Mouse (Mus musculus) heart, embryonic 16.5 days (tissue): Measurements from ENCODE around the gene Nog. TPM values are rescaled to one million over a fixed set of nuclear protein-coding genes. Genes with fewer than 3 reads are reported as not detected.

Experiments used
- ATAC-seq: fragments of 200-750 bp; cut with Nextera tagmentation; replicated peaks from 2 replicates; pipeline ENCODE4 v1.8.0; 2017; ENCODE audit warnings: moderate number of reproducible peaks; ENCODE audit not compliant: insufficient read depth, low FRiP score; ENCODE audit errors: extremely low read depth
- H3K27ac ChIP-seq: fragments of 300-500 bp; sonication (generic); 2 replicates; pipeline ENCODE4 v1.5.1; 2014; ENCODE audit warnings: mild to moderate bottlenecking, low read length, control low read depth, moderate library complexity
- H3K27me3 ChIP-seq: fragments of 300-500 bp; sonication (generic); 2 replicates; pipeline ENCODE4 v1.6.1; 2014; ENCODE audit warnings: low read length, mixed read lengths; ENCODE audit not compliant: control insufficient read depth, insufficient read depth
- H3K36me3 ChIP-seq: fragments of 300-500 bp; sonication (generic); 2 replicates; pipeline ENCODE4 v1.6.1; 2014; ENCODE audit not compliant: control insufficient read depth, insufficient read depth
- H3K4me1 ChIP-seq: fragments of 300-500 bp; sonication (generic); 2 replicates; pipeline ENCODE4 v1.6.1; 2014; ENCODE audit warnings: low read length, mixed read lengths; ENCODE audit not compliant: control insufficient read depth, insufficient read depth
- H3K4me2 ChIP-seq: fragments of 300-500 bp; sonication (generic); 2 replicates; pipeline ENCODE4 v1.6.1; 2014; ENCODE audit warnings: low read depth, mild to moderate bottlenecking, control low read depth, low read length
- H3K4me3 ChIP-seq: fragments of 300-500 bp; sonication (generic); 2 replicates; pipeline ENCODE4 v1.5.1; 2014; ENCODE audit warnings: mild to moderate bottlenecking, control low read depth, low read length
- H3K9ac ChIP-seq: fragments of 300-500 bp; sonication (generic); 2 replicates; pipeline ENCODE4 v1.6.1; 2014; ENCODE audit warnings: low read length, control low read depth
- H3K9me3 ChIP-seq: fragments of 300-500 bp; sonication (generic); replicated peaks from 2 replicates; pipeline ENCODE4 v1.6.1; 2016; ENCODE audit warnings: low read length; ENCODE audit not compliant: control insufficient read depth
- WGBS: fragments of 180-500 bp; shearing (Covaris S2); extraction: QIAGEN DNeasy Blood & Tissue Kit; methylation state at CpG from one replicate; pipeline ENCODE4 v1.1.7; 2014; 5-methylcytosine and 5-hydroxymethylcytosine counted together
- polyA plus RNA-seq: library from polyadenylated mRNA; unstranded; fragments of >200 nt; fragmentation: Nextera tagmentation; extraction: Ambion mirVana; gene quantifications from 2 replicates; pipeline ENCODE4 v1.2.1, GENCODE M21; 2015

The Nog gene
- polyA plus RNA-seq, 1 experiment from 2014 or later, result 0.32 TPM

DNA sequence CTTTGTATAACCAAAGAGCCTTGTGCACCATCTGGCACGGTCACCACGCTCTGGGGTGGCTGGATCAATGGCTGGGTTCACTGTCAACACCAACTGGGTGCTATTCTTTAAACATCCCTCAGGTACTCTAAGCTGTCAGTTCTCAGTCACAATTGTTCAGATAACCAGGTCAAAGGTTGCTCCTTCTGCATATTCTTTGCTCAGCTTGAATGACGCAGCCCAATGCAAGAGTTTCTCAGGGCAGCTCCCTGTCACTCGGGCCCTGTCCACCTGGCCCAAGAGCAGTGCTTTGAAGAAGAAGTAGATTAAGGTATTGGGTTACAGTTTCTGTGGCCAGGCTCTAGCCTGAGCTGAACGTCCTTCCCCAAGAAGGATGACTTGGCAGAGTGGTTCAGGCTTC, 12.2 kb upstream of the Nog start:
- Histone ChIP-seq H3K4me1 (peaks cover 17% of the 10 kb centered on the region), H3K27ac (no peak overlapping the region), H3K4me3 (no peak overlapping the region), H3K9me3 (no peaks in the 10 kb centered on the region), H3K27me3 (no peaks in the 10 kb centered on the region), H3K4me2 (no peak overlapping the region), H3K36me3 (no peaks in the 10 kb centered on the region), H3K9ac (no peak overlapping the region)
- 38% methylated on average over 5 of the region's 5 CpGs for WGBS
- ATAC-seq, result no peak

- Histone ChIP-seq H3K27ac (no peak overlapping the region), H3K9me3 (no peaks in the 10 kb centered on the region), H3K4me2 (no peak overlapping the region), H3K27me3 (0 out of 2 replicates have a peak, but pooled peaks cover 3% of the 10 kb centered on the region), H3K4me3 (no peak overlapping the region), H3K36me3 (no peaks in the 10 kb centered on the region), H3K4me1 (peaks cover 3% of the 10 kb centered on the region; the same call in 1 of the 2 replicates), H3K9ac (no peak overlapping the region)
- no peak for ATAC-seq
- WGBS, result 53% methylated on average over 3 of the region's 3 CpGs
Observed at GRCm38 (mm10) chr11:89312378-89312777, 10.2 kb upstream of the Nog start.

- WGBS, result 70% methylated on average over 11 of the region's 11 CpGs
- Histone ChIP-seq H3K4me3 (no peak overlapping the region), H3K9me3 (no peaks in the 10 kb centered on the region), H3K27me3 (0 out of 2 replicates have a peak, but pooled peaks cover 3% of the 10 kb centered on the region), H3K27ac (no peak overlapping the region), H3K9ac (no peak overlapping the region), H3K4me1 (no peaks in the 10 kb centered on the region), H3K4me2 (no peak overlapping the region), H3K36me3 (no peaks in the 10 kb centered on the region)
- no peak for ATAC-seq
Observed at GRCm38 (mm10) chr11:89310217-89310616, 8.1 kb upstream of the Nog start.

DNA sequence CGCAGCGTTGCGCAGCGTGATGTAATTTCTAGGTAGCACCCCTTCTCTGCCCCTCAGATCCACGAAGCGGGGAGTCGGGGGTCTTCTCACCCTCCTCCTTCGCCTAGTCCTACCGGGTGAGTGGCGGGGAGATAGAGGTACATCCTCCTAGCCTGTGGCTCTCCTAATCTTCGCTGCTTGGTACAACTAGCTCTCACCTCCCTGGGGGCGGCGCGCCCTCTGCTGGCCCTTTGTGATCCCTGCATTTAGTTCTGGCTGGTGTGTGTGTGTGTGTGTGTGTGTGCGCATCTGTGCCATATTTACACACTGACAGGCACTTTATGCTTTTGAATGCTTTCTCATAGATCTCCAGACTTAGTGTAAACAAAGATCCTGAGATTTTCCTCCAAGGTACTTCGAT, 1.3 kb upstream of the Nog start:
- Histone ChIP-seq H3K9ac (no peak overlapping the region), H3K27ac (no peak overlapping the region)
- peak; percentile 52 for ATAC-seq

GRCm38 (mm10) chr11:89302816-89303180, 666 bp upstream of the Nog start:
- no peaks in the 10 kb centered on the region for H3K36me3 ChIP-seq
- H3K4me2 ChIP-seq, result peak overlapping the region; percentile 91
- H3K27ac ChIP-seq, result peak overlapping the region; percentile 5; the same call in 1 of the 2 replicates
- H3K9ac ChIP-seq, result peak overlapping the region; percentile 71
- H3K27me3 ChIP-seq, result peaks cover 15% of the 10 kb centered on the region
- H3K9me3 ChIP-seq, result no peaks in the 10 kb centered on the region
- 0% methylated on average over 11 of the region's 29 CpGs for WGBS
- ATAC-seq, result peak; percentile 74
- peak overlapping the region; percentile 71 for H3K4me3 ChIP-seq
- H3K4me1 ChIP-seq, result peaks cover 13% of the 10 kb centered on the region

More for the DNA sequence above, 1.3 kb upstream of the Nog start:
- 2% methylated on average over 16 of the region's 16 CpGs for WGBS
- Histone ChIP-seq H3K4me1 (peaks cover 10% of the 10 kb centered on the region), H3K4me2 (peak overlapping the region; percentile 91), H3K4me3 (peak overlapping the region; percentile 71), H3K36me3 (no peaks in the 10 kb centered on the region), H3K27me3 (peaks cover 16% of the 10 kb centered on the region), H3K9me3 (no peaks in the 10 kb centered on the region)

DNA sequence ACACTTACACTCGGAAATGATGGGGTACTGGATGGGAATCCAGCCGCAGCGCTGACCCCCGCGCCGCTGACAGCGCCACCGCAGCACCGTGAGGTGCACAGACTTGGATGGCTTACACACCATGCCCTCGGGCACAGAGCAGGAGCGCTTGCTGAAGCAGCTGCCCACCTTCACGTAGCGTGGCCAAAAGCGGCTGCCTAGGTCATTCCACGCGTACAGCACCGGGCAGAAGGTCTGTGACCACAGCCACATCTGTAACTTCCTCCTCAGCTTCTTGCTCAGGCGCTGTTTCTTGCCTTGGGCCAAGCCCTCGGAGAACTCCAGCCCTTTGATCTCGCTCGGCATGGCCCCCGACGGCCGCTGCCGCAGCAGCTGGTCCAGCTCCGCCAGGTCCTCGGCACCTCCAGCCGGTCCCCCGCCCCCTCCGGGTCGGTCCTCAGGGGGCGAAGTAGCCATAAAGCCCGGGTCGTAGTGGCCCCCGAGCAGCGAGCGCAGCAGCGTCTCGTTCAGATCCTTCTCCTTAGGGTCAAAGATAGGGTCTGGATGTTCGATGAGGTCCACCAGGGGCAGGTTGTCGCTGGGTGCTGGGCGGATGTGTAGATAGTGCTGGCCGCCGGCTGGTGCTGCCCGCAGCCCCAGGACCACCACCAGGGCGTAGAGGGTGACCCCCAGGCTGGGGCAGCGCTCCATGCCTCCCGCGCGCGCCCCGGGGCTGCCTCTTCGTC, 639 bp downstream of the Nog start:
- WGBS, result under 1% methylated on average over 53 of the region's 53 CpGs
- H3K27me3 ChIP-seq, result peaks cover 15% of the 10 kb centered on the region
- no peaks in the 10 kb centered on the region for H3K9me3 ChIP-seq
- peak overlapping the region; percentile 71 for H3K9ac ChIP-seq
- H3K4me3 ChIP-seq, result peak overlapping the region; percentile 71
- ATAC-seq, result no peak
- H3K4me1 ChIP-seq, result peaks cover 18% of the 10 kb centered on the region
- H3K4me2 ChIP-seq, result peak overlapping the region; percentile 91
- H3K36me3 ChIP-seq, result no peaks in the 10 kb centered on the region
- H3K27ac ChIP-seq, result peak overlapping the region; percentile 5

DNA sequence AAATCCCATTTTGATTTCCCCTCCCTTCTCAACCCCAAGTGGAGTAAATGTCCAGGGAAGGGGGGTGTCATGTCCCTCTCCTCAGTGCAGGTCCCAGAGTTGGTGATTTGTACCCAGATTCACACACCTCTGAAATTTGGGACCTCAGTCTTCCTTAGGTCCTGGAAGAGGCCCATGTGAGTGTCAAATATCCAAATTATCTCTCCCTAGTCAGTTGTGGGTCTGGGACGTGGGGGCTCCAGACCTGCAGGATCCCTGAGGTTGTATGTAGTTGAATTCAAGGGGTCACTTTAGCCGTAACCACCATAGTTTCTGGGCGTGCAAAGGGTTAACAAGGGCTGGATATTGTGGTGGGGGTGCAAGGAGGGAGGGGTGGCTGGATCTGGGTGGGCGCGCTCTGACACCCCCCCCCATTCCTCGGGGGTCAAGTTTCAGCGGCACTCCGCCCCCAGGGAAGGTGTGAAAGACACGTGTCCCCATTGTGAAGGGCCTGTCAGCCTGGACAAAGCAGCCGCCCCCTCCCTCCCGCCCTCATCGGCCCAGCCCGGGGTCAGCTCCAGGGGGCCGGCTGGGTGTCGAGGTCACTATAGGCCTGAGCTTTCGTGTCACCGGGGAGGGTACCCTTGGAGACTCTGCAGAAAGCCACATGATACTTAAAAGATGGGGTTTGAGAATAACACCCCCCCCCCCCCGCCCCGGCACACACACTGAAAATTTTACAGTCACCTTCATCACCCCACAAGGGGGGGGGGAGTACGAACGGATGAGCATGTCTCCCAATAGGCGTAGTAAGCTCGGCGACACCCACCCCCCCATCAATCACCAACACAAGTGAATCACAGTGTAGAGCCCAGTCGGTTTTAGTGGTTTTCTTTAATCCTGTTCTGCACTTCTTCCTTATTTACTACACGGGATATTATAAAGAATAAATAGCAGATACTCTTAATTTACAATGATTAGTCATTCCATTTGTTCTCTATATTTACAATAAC, 2.1 kb downstream of the Nog start:
- H3K9ac ChIP-seq, result no peak overlapping the region
- 5% methylated on average over 26 of the region's 26 CpGs for WGBS
- H3K36me3 ChIP-seq, result no peaks in the 10 kb centered on the region
- ATAC-seq, result no peak
- peak overlapping the region; percentile 37 for H3K4me2 ChIP-seq
- peaks cover 18% of the 10 kb centered on the region for H3K4me1 ChIP-seq
- H3K9me3 ChIP-seq, result no peaks in the 10 kb centered on the region
- H3K4me3 ChIP-seq, result no peak overlapping the region; the same call in 1 of the 2 replicates
- no peak overlapping the region for H3K27ac ChIP-seq
- peaks cover 20% of the 10 kb centered on the region for H3K27me3 ChIP-seq

DNA sequence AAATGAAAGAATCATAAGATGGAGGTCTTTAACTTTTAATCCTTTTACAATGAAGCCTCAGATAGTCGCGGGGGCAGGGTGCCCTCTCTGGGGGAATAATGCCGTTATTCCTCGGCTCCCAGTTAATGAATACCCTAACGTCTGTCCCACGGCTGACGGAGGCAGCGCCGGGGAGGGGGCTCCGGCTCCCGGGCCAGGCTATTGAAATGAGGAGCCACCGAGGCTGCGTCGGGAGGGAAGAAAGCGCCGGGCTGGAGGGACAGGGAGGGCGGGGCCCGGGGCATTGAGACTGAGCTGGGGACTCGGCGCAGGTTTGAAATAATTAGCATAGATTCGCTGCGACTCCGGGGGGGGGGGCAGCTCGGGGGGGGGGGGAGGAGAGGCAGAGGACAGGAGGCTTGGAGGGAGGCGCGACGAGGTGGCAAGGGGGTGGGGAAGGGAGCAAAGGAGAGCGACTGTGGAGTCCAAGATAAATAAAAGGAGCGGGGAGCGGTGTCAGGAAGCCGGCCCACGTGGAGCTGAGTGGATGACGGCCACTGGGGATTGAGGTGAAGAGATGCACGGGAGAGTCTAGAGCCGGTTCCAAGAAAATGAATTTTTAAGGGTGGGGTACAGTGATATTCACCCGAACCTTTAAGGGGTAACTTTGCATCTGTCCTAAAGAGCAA, 2.9 kb downstream of the Nog start:
- peak overlapping the region; percentile 92 for H3K4me2 ChIP-seq
- H3K27me3 ChIP-seq, result peaks cover 21% of the 10 kb centered on the region
- H3K27ac ChIP-seq, result peak overlapping the region; percentile 25; the same call in 1 of the 2 replicates
- peak overlapping the region; percentile 59 for H3K4me3 ChIP-seq
- peak overlapping the region; percentile 65 for H3K9ac ChIP-seq
- no peak for ATAC-seq
- WGBS, result under 1% methylated on average over 32 of the region's 36 CpGs
- peaks cover 18% of the 10 kb centered on the region for H3K4me1 ChIP-seq
- no peaks in the 10 kb centered on the region for H3K9me3 ChIP-seq
- no peaks in the 10 kb centered on the region for H3K36me3 ChIP-seq
